Mouse (Mus musculus): ENCODE measurements around the gene AI467606.

- TF ChIP-seq MAFK (IDR thresholded peaks at IDR 0.05; ENCODE audit: borderline replicate concordance, low read depth, low read length) (no peak), EP300 (IDR thresholded peaks at IDR 0.05; ENCODE audit: low read depth in 1 of 2, low read length in 2 of 2) (no peak), KAT2A (conservative IDR thresholded peaks at IDR 0.05; ENCODE audit: low read depth, low read length) (no peak), CTCF (IDR thresholded peaks at IDR 0.05 in 2 of 3, conservative IDR thresholded peaks at IDR 0.05 in 1 of 3; ENCODE audit: control insufficient read depth in 1 of 3, insufficient read depth in 1 of 3, low read depth in 2 of 3, low read length in 3 of 3, poor library complexity in 1 of 3, severe bottlenecking in 1 of 3) (peak; percentile 7 to 54 (median 48); a peak in 4 of 6 replicates), MAX (IDR thresholded peaks at IDR 0.05; ENCODE audit: low read length) (no peak), RCOR1 (IDR thresholded peaks at IDR 0.05; ENCODE audit: low read depth, low read length) (no peak), CHD2 (IDR thresholded peaks at IDR 0.05; ENCODE audit: low read length) (no peak), ZKSCAN1 (IDR thresholded peaks at IDR 0.05; ENCODE audit: low read depth, low read length) (no peak), GATA1 (IDR thresholded peaks at IDR 0.05; ENCODE audit: low read depth, low read length) (no peak)
Measured at GRCm38 (mm10) chr7:127077692-127078091, 13.5 kb upstream of the AI467606 start.

Measured in MEL (cell line).